Mouse (Mus musculus): ENCODE results near the gene P2ry2. TPM values are rescaled to one million over a fixed set of nuclear protein-coding genes. Genes with fewer than 3 reads are reported as not detected.

P2ry2 gene
- polyA plus RNA-seq, 1 experiment from 2014 or later: 4.5 TPM

DNA sequence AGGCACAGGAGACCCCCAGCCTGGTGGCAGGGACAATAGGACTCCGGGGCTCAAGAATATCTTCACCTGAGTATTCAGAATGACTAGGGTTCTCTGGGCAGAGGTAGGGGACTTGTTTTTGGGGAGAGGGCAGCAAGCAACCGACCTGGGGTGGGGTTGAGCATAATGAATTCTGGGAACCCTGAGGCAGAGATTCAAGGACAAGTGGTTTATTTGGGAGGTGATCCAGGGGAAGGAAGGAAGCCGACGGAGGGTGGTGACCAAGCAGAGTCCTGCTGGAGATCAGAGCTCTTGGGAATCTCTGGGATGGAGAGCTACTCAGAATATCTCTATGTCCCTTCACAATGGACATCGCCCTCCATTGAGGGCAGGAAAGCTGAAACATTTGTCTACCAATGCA lies 34.5 kb downstream of the P2ry2 start:
- Histone ChIP-seq H3K27me3 (ENCODE audit: control insufficient read depth, insufficient read depth, low read depth, low read length) (peaks cover 3% of the 10 kb centered on the region; the same call in 1 of the 2 replicates), H3K36me3 (ENCODE audit: control insufficient read depth, insufficient read depth, low read length) (no peaks in the 10 kb centered on the region), H3K9me3 (ENCODE audit: control insufficient read depth, low read length) (no peaks in the 10 kb centered on the region), H3K4me2 (ENCODE audit: low read depth, low read length) (no peak overlapping the region; the same call in 1 of the 2 replicates), H3K4me3 (ENCODE audit: low read length) (no peak overlapping the region), H3K27ac (ENCODE audit: low read length) (peak overlapping the region; percentile 75; the same call in 1 of the 2 replicates), H3K9ac (ENCODE audit: low read length) (no peak overlapping the region), H3K4me1 (replicated peaks; ENCODE audit: control insufficient read depth, insufficient read depth, low read length) (peaks cover 29% of the 10 kb centered on the region)
- ATAC-seq (ENCODE audit: low read depth): no peak
- WGBS: 81% methylated on average over 5 of the region's 5 CpGs

DNA sequence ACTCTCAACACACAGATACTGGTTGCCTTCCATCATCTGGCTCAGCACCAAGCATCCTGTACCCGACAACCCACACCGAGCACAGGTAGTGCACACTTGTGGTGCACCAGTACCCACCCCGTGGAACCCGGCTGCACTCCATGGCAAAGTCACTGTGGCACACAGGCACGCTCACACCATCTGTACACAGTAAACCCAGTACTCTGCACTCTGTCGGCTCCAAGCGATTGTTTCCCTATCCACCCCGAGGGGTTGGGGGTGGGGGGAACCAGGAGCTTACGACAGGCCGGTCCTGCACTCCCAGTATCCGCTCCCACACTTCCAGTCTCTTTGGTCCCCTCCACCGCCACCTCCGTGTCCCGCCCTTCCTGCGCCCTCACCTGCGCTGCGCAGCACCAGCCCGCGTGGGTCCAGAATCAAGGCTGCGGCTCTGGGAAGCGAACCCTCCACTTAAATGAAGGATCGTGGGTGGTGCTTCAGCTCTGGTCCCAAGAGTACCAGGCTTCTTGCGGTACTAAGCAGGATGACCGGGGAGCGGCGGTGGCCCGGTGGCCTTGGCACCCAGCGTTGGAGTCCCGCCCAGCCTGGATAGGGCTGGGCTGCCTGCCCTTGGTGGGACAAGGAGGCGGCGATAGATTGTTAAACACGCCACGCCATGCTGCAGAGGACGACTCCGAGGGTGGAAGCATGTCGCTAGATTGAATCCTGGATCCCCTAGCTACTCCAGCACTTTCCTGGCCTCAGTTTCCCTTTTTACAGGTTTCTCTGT lies 38.3 kb downstream of the P2ry2 start, which contains the start of gene P2ry6:
Gene P2ry6 (minus strand): TSS at position 515 of the 769 bp plus-strand sequence.
- Histone ChIP-seq H3K4me2 (ENCODE audit: low read depth, low read length) (peak within 1 kb of the TSS; percentile 89), H3K4me3 (ENCODE audit: low read length) (peak within 1 kb of the TSS; percentile 52), H3K9me3 (ENCODE audit: control insufficient read depth, low read length) (no peaks in the 10 kb centered on the region), H3K9ac (ENCODE audit: low read length) (peak within 1 kb of the TSS; percentile 69), H3K36me3 (ENCODE audit: control insufficient read depth, insufficient read depth, low read length) (no peaks in the 10 kb centered on the region), H3K4me1 (replicated peaks; ENCODE audit: control insufficient read depth, insufficient read depth, low read length) (peaks cover 23% of the 10 kb centered on the region), H3K27me3 (ENCODE audit: control insufficient read depth, insufficient read depth, low read depth, low read length) (peaks cover 3% of the 10 kb centered on the region; the same call in 1 of the 2 replicates), H3K27ac (ENCODE audit: low read length) (peak within 1 kb of the TSS; percentile 28; the same call in 1 of the 2 replicates)
- peak; percentile 62 for ATAC-seq (ENCODE audit: low read depth)
- WGBS: 5% methylated on average over 36 of the region's 36 CpGs

DNA sequence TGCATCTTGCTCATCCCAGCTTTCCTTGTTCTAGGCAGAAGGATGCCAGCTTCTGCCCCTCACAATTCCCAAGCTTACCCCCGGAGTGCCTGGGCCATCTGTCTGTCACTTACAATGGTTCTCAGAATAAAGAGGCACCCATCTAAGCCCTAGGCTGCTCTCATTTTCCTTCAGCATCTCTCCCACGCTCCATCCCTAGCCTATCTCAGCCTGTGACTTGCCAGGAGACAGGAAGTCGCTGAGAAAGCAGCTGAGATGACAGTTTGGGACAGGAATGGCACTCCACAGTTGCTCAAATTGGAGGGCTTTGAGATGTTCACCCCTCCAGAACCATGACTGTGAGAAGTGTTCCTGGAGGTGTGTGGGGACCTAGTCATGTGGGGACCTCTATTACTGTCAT lies 39.8 kb downstream of the P2ry2 start:
- Histone ChIP-seq H3K9me3 (ENCODE audit: control insufficient read depth, low read length) (no peaks in the 10 kb centered on the region), H3K4me3 (ENCODE audit: low read length) (no peak overlapping the region), H3K9ac (ENCODE audit: low read length) (no peak overlapping the region), H3K27ac (ENCODE audit: low read length) (no peak overlapping the region), H3K4me1 (replicated peaks; ENCODE audit: control insufficient read depth, insufficient read depth, low read length) (peaks cover 13% of the 10 kb centered on the region), H3K27me3 (ENCODE audit: control insufficient read depth, insufficient read depth, low read depth, low read length) (peaks cover 3% of the 10 kb centered on the region; the same call in 1 of the 2 replicates), H3K4me2 (ENCODE audit: low read depth, low read length) (no peak overlapping the region), H3K36me3 (ENCODE audit: control insufficient read depth, insufficient read depth, low read length) (no peaks in the 10 kb centered on the region)
- no peak for ATAC-seq (ENCODE audit: low read depth)
- WGBS: 48% methylated on average over 3 of the region's 3 CpGs

GRCm38 (mm10) chr7:100968874-100969659 lies 43.6 kb downstream of the P2ry2 start:
- no peaks in the 10 kb centered on the region for H3K36me3 ChIP-seq (ENCODE audit: control insufficient read depth, insufficient read depth, low read length)
- no peaks in the 10 kb centered on the region for H3K9me3 ChIP-seq (ENCODE audit: control insufficient read depth, low read length)
- no peak overlapping the region for H3K27ac ChIP-seq (ENCODE audit: low read length)
- no peak overlapping the region for H3K4me3 ChIP-seq (ENCODE audit: low read length)
- peaks cover 3% of the 10 kb centered on the region for H3K4me1 ChIP-seq (replicated peaks; ENCODE audit: control insufficient read depth, insufficient read depth, low read length)
- 77% methylated on average over 10 of the region's 10 CpGs for WGBS
- no peak overlapping the region for H3K9ac ChIP-seq (ENCODE audit: low read length)
- peaks cover 2% of the 10 kb centered on the region; the same call in 1 of the 2 replicates for H3K27me3 ChIP-seq (ENCODE audit: control insufficient read depth, insufficient read depth, low read depth, low read length)
- H3K4me2 ChIP-seq (ENCODE audit: low read depth, low read length): no peak overlapping the region
- no peak for ATAC-seq (ENCODE audit: low read depth)

- Histone ChIP-seq H3K9ac (ENCODE audit: low read length) (no peak overlapping the region), H3K4me3 (ENCODE audit: low read length) (no peak overlapping the region), H3K4me1 (replicated peaks; ENCODE audit: control insufficient read depth, insufficient read depth, low read length) (no peaks in the 10 kb centered on the region), H3K4me2 (ENCODE audit: low read depth, low read length) (no peak overlapping the region), H3K36me3 (ENCODE audit: control insufficient read depth, insufficient read depth, low read length) (no peaks in the 10 kb centered on the region), H3K27ac (ENCODE audit: low read length) (no peak overlapping the region), H3K27me3 (ENCODE audit: control insufficient read depth, insufficient read depth, low read depth, low read length) (no peaks in the 10 kb centered on the region), H3K9me3 (ENCODE audit: control insufficient read depth, low read length) (no peaks in the 10 kb centered on the region)
- 70% methylated on average over 6 of the region's 6 CpGs for WGBS
- no peak for ATAC-seq (ENCODE audit: low read depth)
These were observed 44.3 kb downstream of the P2ry2 start for GRCm38 (mm10) chr7:100968376-100968775.

DNA sequence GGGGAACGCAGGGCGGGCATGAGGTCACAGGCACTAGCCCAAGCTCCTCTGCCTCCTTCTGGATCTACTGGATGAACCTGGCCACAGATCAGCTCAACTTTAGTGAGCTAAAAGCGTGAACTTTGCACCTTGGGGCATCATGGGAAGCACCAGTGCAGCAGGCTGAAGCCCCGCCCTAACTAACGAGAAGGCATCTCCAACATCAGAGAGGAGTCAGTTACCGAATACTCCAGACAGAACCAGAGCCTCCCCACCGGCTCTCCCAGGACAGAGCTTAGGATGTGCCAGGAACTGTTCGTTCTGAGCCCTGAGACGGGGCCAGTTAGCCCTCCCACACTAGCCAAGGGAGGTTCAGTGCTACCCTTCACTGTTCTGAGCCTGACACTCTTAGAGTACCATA lies 44.8 kb downstream of the P2ry2 start:
- H3K36me3 ChIP-seq (ENCODE audit: control insufficient read depth, insufficient read depth, low read length): no peaks in the 10 kb centered on the region
- H3K4me3 ChIP-seq (ENCODE audit: low read length): no peak overlapping the region
- ATAC-seq (ENCODE audit: low read depth): no peak
- WGBS: 75% methylated on average over 9 of the region's 9 CpGs
- H3K4me1 ChIP-seq (replicated peaks; ENCODE audit: control insufficient read depth, insufficient read depth, low read length): no peaks in the 10 kb centered on the region
- H3K27ac ChIP-seq (ENCODE audit: low read length): no peak overlapping the region
- H3K4me2 ChIP-seq (ENCODE audit: low read depth, low read length): no peak overlapping the region
- H3K9me3 ChIP-seq (ENCODE audit: control insufficient read depth, low read length): no peaks in the 10 kb centered on the region
- no peaks in the 10 kb centered on the region for H3K27me3 ChIP-seq (ENCODE audit: control insufficient read depth, insufficient read depth, low read depth, low read length)
- no peak overlapping the region for H3K9ac ChIP-seq (ENCODE audit: low read length)

DNA sequence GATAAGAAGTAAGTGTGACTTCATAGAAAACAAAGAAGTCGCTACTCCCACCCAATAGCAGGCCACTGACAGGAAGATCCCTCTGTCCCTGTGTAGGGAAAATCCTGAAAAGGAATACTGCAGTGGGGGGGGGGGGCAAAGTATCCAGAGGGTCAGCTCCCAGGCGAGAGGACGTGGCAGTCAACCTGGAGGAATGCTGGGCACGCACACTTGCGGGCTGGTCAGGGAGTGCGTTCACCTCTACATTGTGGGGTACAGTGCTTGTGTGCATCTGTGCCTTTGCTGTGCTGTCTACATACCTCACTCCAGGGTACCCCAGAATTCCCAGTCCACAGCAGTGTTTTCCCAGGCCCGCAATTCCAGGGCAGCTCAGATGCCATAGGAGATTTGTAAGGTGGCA lies 46.7 kb downstream of the P2ry2 start:
- H3K9me3 ChIP-seq (ENCODE audit: control insufficient read depth, low read length): no peaks in the 10 kb centered on the region
- 86% methylated on average over 7 of the region's 7 CpGs for WGBS
- H3K27ac ChIP-seq (ENCODE audit: low read length): no peak overlapping the region
- ATAC-seq (ENCODE audit: low read depth): no peak
- no peaks in the 10 kb centered on the region for H3K27me3 ChIP-seq (ENCODE audit: control insufficient read depth, insufficient read depth, low read depth, low read length)
- no peaks in the 10 kb centered on the region for H3K36me3 ChIP-seq (ENCODE audit: control insufficient read depth, insufficient read depth, low read length)
- no peaks in the 10 kb centered on the region for H3K4me1 ChIP-seq (replicated peaks; ENCODE audit: control insufficient read depth, insufficient read depth, low read length)
- no peak overlapping the region for H3K9ac ChIP-seq (ENCODE audit: low read length)
- no peak overlapping the region for H3K4me2 ChIP-seq (ENCODE audit: low read depth, low read length)
- no peak overlapping the region for H3K4me3 ChIP-seq (ENCODE audit: low read length)

- ATAC-seq (ENCODE audit: low read depth): peak; percentile 53; the same call in 1 of the 2 replicates
- no peak overlapping the region for H3K27ac ChIP-seq (ENCODE audit: low read length)
- H3K9ac ChIP-seq (ENCODE audit: low read length): no peak overlapping the region; the same call in 1 of the 2 replicates
- no peaks in the 10 kb centered on the region for H3K9me3 ChIP-seq (ENCODE audit: control insufficient read depth, low read length)
- no peaks in the 10 kb centered on the region for H3K27me3 ChIP-seq (ENCODE audit: control insufficient read depth, insufficient read depth, low read depth, low read length)
- no peaks in the 10 kb centered on the region for H3K36me3 ChIP-seq (ENCODE audit: control insufficient read depth, insufficient read depth, low read length)
- no peaks in the 10 kb centered on the region for H3K4me1 ChIP-seq (replicated peaks; ENCODE audit: control insufficient read depth, insufficient read depth, low read length)
- H3K4me2 ChIP-seq (ENCODE audit: low read depth, low read length): no peak overlapping the region
- WGBS: 10% methylated on average over 4 of the region's 4 CpGs
- H3K4me3 ChIP-seq (ENCODE audit: low read length): no peak overlapping the region
These were observed 47.6 kb downstream of the P2ry2 start for GRCm38 (mm10) chr7:100965079-100965478.

DNA sequence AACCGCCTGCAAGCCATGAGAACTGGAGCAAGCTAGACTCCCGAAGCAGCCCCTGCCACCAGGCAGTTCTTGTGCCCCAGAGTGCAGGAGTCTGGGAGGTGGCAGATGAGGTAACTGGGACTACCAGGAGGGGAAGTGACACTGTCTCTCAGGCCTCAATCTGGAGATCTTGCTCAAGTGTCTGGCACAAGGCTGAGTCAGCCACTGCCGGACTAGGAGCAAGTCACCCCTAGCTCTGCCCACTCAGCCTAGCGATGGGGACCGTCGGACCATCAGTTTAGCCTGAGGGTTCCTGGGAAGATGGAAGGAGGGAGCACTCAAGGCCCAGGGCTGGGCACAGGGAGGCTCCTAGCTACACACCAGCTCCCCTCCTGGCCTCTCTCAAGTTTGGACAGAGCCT lies 48.4 kb downstream of the P2ry2 start:
- ATAC-seq (ENCODE audit: low read depth): no peak
- H3K27ac ChIP-seq (ENCODE audit: low read length): no peak overlapping the region
- no peak overlapping the region for H3K9ac ChIP-seq (ENCODE audit: low read length)
- H3K4me3 ChIP-seq (ENCODE audit: low read length): no peak overlapping the region
- H3K4me2 ChIP-seq (ENCODE audit: low read depth, low read length): no peak overlapping the region
- H3K9me3 ChIP-seq (ENCODE audit: control insufficient read depth, low read length): no peaks in the 10 kb centered on the region
- H3K27me3 ChIP-seq (ENCODE audit: control insufficient read depth, insufficient read depth, low read depth, low read length): no peaks in the 10 kb centered on the region
- no peaks in the 10 kb centered on the region for H3K36me3 ChIP-seq (ENCODE audit: control insufficient read depth, insufficient read depth, low read length)
- no peaks in the 10 kb centered on the region for H3K4me1 ChIP-seq (replicated peaks; ENCODE audit: control insufficient read depth, insufficient read depth, low read length)
- WGBS: 83% methylated on average over 6 of the region's 6 CpGs
